Mouse (Mus musculus) stomach, embryonic 14.5 days (tissue): ENCODE results near the gene Efcab2. TPM values are rescaled to one million over a fixed set of nuclear protein-coding genes. Genes with fewer than 3 reads are reported as not detected.
A peak's percentile ranks its signal among the peaks of the same experiment; 100 is the strongest.

ENCODE experiments used
- ATAC-seq: fragments of 200-750 bp; cut with Nextera tagmentation; 2 replicates; pipeline ENCODE4 v1.8.0; 2017; ENCODE audit warnings: low read depth, moderate TSS enrichment; ENCODE audit not compliant: insufficient number of reproducible peaks, insufficient read depth, low FRiP score
- H3K27ac ChIP-seq: fragments of 300-500 bp; sonication (generic); 2 replicates; pipeline ENCODE4 v1.5.1; 2014; ENCODE audit warnings: mild to moderate bottlenecking, low read length, moderate library complexity, mixed read lengths
- H3K27me3 ChIP-seq: fragments of 300-500 bp; sonication (generic); 2 replicates; pipeline ENCODE4 v1.6.1; 2014; ENCODE audit warnings: low read length, control low read depth, mixed read lengths; ENCODE audit not compliant: control insufficient read depth, insufficient read depth
- H3K36me3 ChIP-seq: fragments of 300-500 bp; sonication (generic); 2 replicates; pipeline ENCODE4 v1.6.1; 2014; ENCODE audit warnings: mild to moderate bottlenecking, control low read depth, low read length, moderate library complexity, mixed read lengths; ENCODE audit not compliant: control insufficient read depth, insufficient read depth
- H3K4me1 ChIP-seq: fragments of 300-500 bp; sonication (generic); 2 replicates; pipeline ENCODE4 v1.6.1; 2014; ENCODE audit warnings: low read length, control low read depth, mixed read lengths; ENCODE audit not compliant: control insufficient read depth, insufficient read depth
- H3K4me2 ChIP-seq: fragments of 300-500 bp; sonication (generic); replicated peaks from 2 replicates; pipeline ENCODE4 v1.6.1; 2014; ENCODE audit warnings: low read depth, low read length, control low read depth
- H3K4me3 ChIP-seq: fragments of 300-500 bp; sonication (generic); 2 replicates; pipeline ENCODE4 v1.5.1; 2014; ENCODE audit warnings: low read depth, low read length, control low read depth
- H3K9ac ChIP-seq: fragments of 300-500 bp; sonication (generic); replicated peaks from 2 replicates; pipeline ENCODE4 v1.6.1; 2014; ENCODE audit warnings: low read depth, mild to moderate bottlenecking, control low read depth, low read length, moderate library complexity, mixed read lengths
- H3K9me3 ChIP-seq: fragments of 300-500 bp; sonication (generic); 2 replicates; pipeline ENCODE4 v1.6.1; 2016; ENCODE audit warnings: low read depth, low read length, control low read depth; ENCODE audit not compliant: control insufficient read depth
- WGBS: fragments of 180-500 bp; shearing (Covaris S2); extraction: QIAGEN DNeasy Blood & Tissue Kit; methylation state at CpG from one replicate; pipeline ENCODE4 v1.1.7; 2014; 5-methylcytosine and 5-hydroxymethylcytosine counted together
- polyA plus RNA-seq: library from polyadenylated mRNA; unstranded; fragments of >200 nt; fragmentation: Nextera tagmentation; extraction: Ambion mirVana; gene quantifications from 2 replicates; pipeline ENCODE4 v1.2.1, GENCODE M21; 2014

Gene Efcab2
- polyA plus RNA-seq, 1 experiment from 2014 or later = 7.1 TPM

DNA sequence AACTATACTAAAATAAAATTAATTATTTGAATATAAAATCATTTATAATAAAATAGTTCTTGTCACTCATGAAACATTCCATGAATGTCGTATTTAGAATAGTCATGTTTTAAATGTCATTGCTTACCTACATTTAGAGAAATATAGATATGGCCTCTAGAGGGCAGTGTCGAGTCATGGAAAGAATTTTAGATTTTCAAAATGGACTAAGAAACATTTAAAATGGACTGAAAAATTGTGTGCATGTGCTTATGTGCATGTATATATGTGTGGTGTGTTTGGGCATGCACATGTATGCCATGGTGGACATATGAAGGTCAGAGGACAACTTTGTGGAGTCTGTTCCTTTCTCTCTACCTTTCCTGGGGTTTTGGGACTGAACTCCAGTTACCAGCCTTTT lies 62.4 kb downstream of the Efcab2 start:
- Histone ChIP-seq H3K36me3 (no peaks in the 10 kb centered on the region), H3K4me3 (no peak overlapping the region), H3K9me3 (no peaks in the 10 kb centered on the region), H3K27me3 (no peaks in the 10 kb centered on the region), H3K27ac (no peak overlapping the region), H3K4me1 (no peaks in the 10 kb centered on the region), H3K4me2 (no peak overlapping the region), H3K9ac (no peak overlapping the region)
- ATAC-seq = no peak
- 2% methylated on average over 2 of the region's 2 CpGs for WGBS

DNA sequence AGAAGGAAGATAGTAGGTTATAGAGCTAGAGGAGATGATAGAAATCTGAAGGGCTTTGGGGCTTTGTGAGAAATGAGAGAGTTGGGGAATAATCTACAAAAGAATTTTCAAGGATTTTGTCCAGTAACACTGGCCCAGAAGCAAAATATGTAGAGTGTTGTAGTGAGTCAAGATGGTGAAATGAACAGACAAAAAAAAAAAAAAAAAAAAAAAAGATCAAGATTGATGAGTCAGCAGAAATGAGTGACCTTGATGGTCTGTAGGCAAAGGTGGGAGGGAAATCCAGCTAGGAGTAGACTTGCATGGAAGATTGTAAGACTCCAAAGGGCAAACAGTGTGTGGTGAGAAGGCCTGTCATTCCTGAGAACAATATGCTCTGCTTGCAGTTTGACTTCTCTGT lies 78.0 kb downstream of the Efcab2 start:
- H3K36me3 ChIP-seq = no peaks in the 10 kb centered on the region
- ATAC-seq = no peak
- H3K4me2 ChIP-seq = no peak overlapping the region
- no peak overlapping the region for H3K4me3 ChIP-seq
- H3K9ac ChIP-seq = no peak overlapping the region
- no peaks in the 10 kb centered on the region for H3K9me3 ChIP-seq
- H3K27ac ChIP-seq = no peak overlapping the region
- H3K27me3 ChIP-seq = no peaks in the 10 kb centered on the region
- H3K4me1 ChIP-seq = peaks cover 6% of the 10 kb centered on the region

- Histone ChIP-seq H3K4me2 (no peak overlapping the region), H3K27me3 (no peaks in the 10 kb centered on the region), H3K9ac (no peak overlapping the region), H3K36me3 (no peaks in the 10 kb centered on the region), H3K4me3 (no peak overlapping the region), H3K4me1 (peaks cover 6% of the 10 kb centered on the region), H3K27ac (no peak overlapping the region), H3K9me3 (no peaks in the 10 kb centered on the region)
- WGBS = 88% methylated on average over 5 of the region's 5 CpGs
- no peak for ATAC-seq
Measured at GRCm38 (mm10) chr1:178485138-178485867, 79.4 kb downstream of the Efcab2 start.

- H3K4me3 ChIP-seq = no peak overlapping the region
- H3K9me3 ChIP-seq = no peaks in the 10 kb centered on the region
- no peaks in the 10 kb centered on the region for H3K36me3 ChIP-seq
- no peak overlapping the region for H3K9ac ChIP-seq
- no peaks in the 10 kb centered on the region for H3K27me3 ChIP-seq
- H3K4me2 ChIP-seq = no peak overlapping the region
- WGBS = 71% methylated on average over 5 of the region's 5 CpGs
- H3K27ac ChIP-seq = no peak overlapping the region
- H3K4me1 ChIP-seq = peaks cover 6% of the 10 kb centered on the region
- ATAC-seq = no peak
Measured at GRCm38 (mm10) chr1:178485868-178486220, 80.0 kb downstream of the Efcab2 start.

GRCm38 (mm10) chr1:178486828-178487227 lies 80.9 kb downstream of the Efcab2 start:
- Histone ChIP-seq H3K4me3 (no peak overlapping the region), H3K4me2 (0 out of 2 replicates have a peak overlapping the region, but pooled peaks have one; percentile 3), H3K36me3 (no peaks in the 10 kb centered on the region), H3K9me3 (no peaks in the 10 kb centered on the region), H3K4me1 (peaks cover 6% of the 10 kb centered on the region), H3K9ac (no peak overlapping the region), H3K27ac (no peak overlapping the region), H3K27me3 (no peaks in the 10 kb centered on the region)
- 21% methylated on average over 5 of the region's 5 CpGs for whole genome bisulfite sequencing
- ATAC-seq = peak; percentile 65; the same call in 1 of the 2 replicates

GRCm38 (mm10) chr1:178489127-178489526 lies 83.2 kb downstream of the Efcab2 start:
- Histone ChIP-seq H3K4me3 (no peak overlapping the region), H3K9me3 (no peaks in the 10 kb centered on the region), H3K9ac (no peak overlapping the region), H3K27ac (no peak overlapping the region), H3K27me3 (no peaks in the 10 kb centered on the region), H3K4me2 (no peak overlapping the region), H3K4me1 (peaks cover 6% of the 10 kb centered on the region), H3K36me3 (no peaks in the 10 kb centered on the region)
- WGBS = 26% methylated on average over 3 of the region's 3 CpGs
- ATAC-seq = no peak

DNA sequence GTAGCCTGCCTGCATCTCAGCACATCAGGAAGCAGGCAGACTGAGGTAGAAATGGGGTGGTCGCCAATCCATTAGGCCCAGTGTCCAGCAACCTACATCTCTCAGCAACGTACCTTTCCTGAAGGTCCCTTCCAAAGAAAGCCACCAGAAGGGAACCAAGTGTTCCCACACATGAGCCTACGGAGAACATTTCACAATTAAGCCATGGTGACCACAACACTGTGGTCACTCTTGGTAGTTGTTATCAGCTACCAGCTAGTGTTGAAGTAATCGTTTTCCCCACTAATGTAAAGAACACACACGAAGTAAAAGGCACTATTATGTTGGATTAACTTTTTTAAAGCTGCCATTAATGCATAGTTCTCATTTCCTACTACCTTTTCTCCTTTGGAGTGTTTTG lies 85.8 kb downstream of the Efcab2 start:
- WGBS = 87% methylated on average over 5 of the region's 5 CpGs
- no peak for ATAC-seq
- no peak overlapping the region for H3K4me2 ChIP-seq
- no peaks in the 10 kb centered on the region for H3K36me3 ChIP-seq
- no peaks in the 10 kb centered on the region for H3K9me3 ChIP-seq
- no peak overlapping the region for H3K9ac ChIP-seq
- no peak overlapping the region for H3K4me3 ChIP-seq
- H3K27me3 ChIP-seq = no peaks in the 10 kb centered on the region
- no peak overlapping the region for H3K27ac ChIP-seq
- H3K4me1 ChIP-seq = peaks cover 3% of the 10 kb centered on the region; the same call in 1 of the 2 replicates

GRCm38 (mm10) chr1:178492493-178492892 lies 86.6 kb downstream of the Efcab2 start:
- H3K27me3 ChIP-seq = no peaks in the 10 kb centered on the region
- no peak overlapping the region for H3K4me2 ChIP-seq
- WGBS = 65% methylated on average over 2 of the region's 2 CpGs
- no peak overlapping the region for H3K4me3 ChIP-seq
- ATAC-seq = no peak
- H3K4me1 ChIP-seq = no peaks in the 10 kb centered on the region
- H3K9ac ChIP-seq = no peak overlapping the region
- no peak overlapping the region for H3K27ac ChIP-seq
- no peaks in the 10 kb centered on the region for H3K9me3 ChIP-seq
- H3K36me3 ChIP-seq = no peaks in the 10 kb centered on the region

- WGBS = 56% methylated on average over 2 of the region's 2 CpGs
- Histone ChIP-seq H3K27ac (no peak overlapping the region), H3K4me1 (no peaks in the 10 kb centered on the region), H3K4me2 (no peak overlapping the region), H3K9ac (no peak overlapping the region), H3K4me3 (no peak overlapping the region), H3K9me3 (no peaks in the 10 kb centered on the region), H3K36me3 (no peaks in the 10 kb centered on the region), H3K27me3 (no peaks in the 10 kb centered on the region)
- no peak for ATAC-seq
Measured at GRCm38 (mm10) chr1:178496186-178496585, 90.3 kb downstream of the Efcab2 start.
